Mouse (Mus musculus): ENCODE data around the gene Shisal2a. TPM values are rescaled to one million over a fixed set of nuclear protein-coding genes. Genes with fewer than 3 reads are reported as not detected.
A peak's percentile ranks its signal among the peaks of the same experiment; 100 is the strongest.
"Not testable (repeated sequence)": the region's sequence is repeated elsewhere in the genome, so short reads cannot be mapped to it uniquely, and the experiment has no call there.

Shisal2a gene
- polyA plus RNA-seq, 1 experiment, result not detected

DNA sequence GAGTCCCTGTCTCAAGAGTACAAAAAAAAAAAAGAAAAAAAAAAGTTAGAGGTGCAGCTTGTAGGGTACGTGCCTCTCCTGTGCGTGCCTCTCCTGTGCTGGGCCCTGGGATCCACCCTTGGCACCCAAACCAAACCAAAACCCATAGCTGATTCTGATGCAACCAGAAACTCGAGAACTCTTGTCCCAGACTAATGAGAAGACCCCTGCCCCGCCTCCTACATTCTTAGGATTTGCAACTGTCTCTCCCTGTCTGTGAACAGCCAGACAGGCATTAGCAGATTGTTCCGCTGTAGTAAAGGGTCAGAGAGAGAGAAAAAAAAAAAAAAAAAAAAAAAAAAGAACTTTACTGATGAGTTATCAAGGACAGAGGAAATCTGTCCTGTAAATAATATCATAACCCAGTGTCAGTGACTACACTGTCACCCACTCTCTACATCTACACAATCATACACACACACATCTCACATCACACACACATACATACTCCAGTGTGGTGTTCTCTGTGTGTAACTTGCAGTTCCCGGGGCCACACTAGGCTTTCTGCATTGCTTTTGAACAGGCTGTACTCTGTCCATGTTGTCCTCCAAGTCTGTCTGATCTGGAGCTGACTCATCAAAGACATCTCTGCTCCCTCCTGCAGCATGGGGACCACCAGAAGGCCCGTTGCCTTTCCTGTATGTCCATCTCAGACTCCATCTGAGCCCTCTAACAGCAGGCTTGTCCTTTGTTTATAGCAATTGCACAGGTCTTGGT lies 19.6 kb downstream of the Shisal2a start:
- Histone ChIP-seq H3K27ac (ENCODE audit: insufficient read depth, low read depth, low read length) (no peak overlapping the region), H3K4me3 (ENCODE audit: insufficient read depth, low read depth, low read length) (no peak overlapping the region), H3K4me1 (ENCODE audit: control insufficient read depth, insufficient read depth, low read length) (peaks cover 21% of the 10 kb centered on the region)
- WGBS, result 73% methylated on average over 7 of the region's 7 CpGs
- no peak for TF ChIP-seq CTCF (IDR thresholded peaks at IDR 0.05; ENCODE audit: insufficient read depth, low read depth, low read length)
- no peak for TF ChIP-seq POLR2A (IDR thresholded peaks at IDR 0.05; ENCODE audit: insufficient read depth, low read depth, low read length)

DNA sequence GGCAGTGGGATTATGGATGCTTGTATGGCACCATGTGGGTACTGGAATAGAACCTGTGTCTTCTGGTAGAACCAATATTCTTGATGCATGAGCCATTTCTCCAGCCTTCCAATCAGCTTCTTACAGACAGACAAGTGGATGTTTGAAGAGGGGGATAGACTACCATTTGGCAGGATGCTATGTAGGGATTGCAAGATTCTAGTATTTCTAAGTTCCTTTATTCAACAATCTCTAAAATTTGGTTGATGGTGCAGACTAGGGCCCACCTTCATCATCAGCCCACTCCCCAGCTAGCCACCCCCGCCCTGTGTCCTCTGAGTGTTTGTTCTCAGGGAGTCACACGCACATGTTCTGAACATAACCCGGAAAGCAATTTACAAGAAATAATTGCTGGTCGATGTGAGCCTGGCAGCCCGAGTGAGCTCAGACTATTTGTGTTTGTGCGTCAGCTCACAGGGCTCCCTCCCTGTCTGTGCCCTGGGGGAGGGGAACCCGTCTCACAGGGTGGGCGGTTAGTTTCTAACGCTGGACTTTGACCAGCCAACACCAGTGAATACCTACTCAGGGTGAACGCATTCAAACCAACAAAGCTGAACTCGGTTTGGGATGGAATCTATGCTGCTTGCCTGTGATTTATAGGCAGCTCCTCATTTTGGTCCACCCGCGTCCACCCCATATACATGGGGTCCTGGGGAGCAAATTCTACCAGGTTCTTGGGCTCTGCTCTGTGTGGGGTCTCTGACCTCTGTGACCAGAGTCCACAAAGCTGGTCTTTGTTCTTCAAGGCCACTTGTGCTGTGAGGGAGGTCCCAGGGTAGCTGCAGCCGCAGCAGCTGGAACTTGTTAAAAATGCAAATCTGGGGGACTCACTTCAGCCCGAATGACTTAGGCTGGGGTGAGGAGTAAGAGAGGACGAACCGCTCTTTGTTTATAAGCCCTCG lies 20.6 kb downstream of the Shisal2a start:
- no peak for TF ChIP-seq POLR2A (IDR thresholded peaks at IDR 0.05; ENCODE audit: insufficient read depth, low read depth, low read length)
- Histone ChIP-seq H3K4me3 (ENCODE audit: insufficient read depth, low read depth, low read length) (no peak overlapping the region), H3K4me1 (ENCODE audit: control insufficient read depth, insufficient read depth, low read length) (peaks cover 24% of the 10 kb centered on the region), H3K27ac (ENCODE audit: insufficient read depth, low read depth, low read length) (no peak overlapping the region)
- 19% methylated on average over 18 of the region's 18 CpGs for WGBS

DNA sequence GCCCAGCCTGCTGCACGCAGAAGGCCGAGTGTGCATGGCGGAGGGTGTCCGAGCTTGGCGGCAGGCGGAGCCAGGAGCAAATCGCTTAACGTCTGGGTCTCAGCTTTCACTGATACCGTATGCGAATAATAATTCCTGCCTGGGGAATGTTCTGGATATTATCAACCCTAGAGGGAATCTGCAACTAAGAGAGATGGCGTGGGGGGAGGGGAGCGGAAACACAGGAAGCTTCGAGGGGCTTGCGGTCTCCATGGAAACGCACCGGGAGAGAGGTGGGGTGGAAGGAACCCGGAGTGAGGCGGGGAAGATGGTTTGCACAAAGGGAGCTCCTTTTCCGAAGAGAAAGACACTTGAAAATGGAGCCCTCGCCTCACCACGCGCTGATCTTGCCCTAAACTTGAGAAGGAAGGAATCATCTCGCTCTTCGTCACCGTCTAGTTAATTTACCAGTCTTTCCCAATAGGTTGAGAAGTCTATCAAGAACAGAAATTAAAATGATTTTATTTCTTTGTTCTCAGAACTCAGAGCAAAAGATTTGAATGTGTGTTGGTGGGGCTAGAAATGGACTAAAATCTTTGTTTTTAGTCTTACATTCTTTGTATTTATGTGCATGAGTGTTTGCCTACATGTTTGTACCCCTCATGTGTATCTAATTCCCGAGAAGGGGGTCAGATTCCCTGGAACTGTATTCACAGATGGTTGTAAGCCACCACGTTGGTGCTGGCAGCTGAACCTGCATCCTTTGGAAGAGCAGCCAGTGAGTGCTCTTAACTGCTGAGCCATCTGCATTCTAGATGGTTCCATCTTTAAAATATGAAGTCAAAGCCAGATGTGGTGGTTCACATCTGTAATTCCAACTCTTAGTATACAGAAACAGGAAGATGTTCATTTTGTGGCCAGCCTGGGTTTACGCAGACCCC lies 22.8 kb downstream of the Shisal2a start:
- Histone ChIP-seq H3K4me3 (ENCODE audit: insufficient read depth, low read depth, low read length) (peak overlapping the region; percentile 29), H3K27ac (ENCODE audit: insufficient read depth, low read depth, low read length) (peak overlapping the region; percentile 81), H3K4me1 (ENCODE audit: control insufficient read depth, insufficient read depth, low read length) (peaks cover 24% of the 10 kb centered on the region)
- no peak for TF ChIP-seq CTCF (IDR thresholded peaks at IDR 0.05; ENCODE audit: insufficient read depth, low read depth, low read length)
- WGBS, result 11% methylated on average over 28 of the region's 28 CpGs

DNA sequence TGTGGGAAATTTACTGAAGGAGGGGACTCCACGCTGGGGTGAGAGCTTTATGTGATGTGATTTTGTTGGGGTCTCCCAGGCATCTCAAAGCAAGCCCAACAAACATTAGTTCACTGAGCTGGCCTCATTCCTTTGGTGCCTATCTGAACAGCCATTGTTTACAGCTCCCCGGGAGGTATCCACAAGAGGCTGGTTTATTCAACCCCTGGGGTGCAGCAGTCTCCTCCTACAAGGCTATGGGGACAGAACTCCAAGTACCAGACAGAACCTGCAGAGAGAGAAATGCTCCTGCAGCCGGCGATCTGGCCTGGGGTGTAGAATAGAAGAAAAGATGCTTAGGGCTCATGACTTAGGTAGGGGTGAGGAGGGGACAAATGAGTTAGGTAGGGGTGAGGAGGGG lies 24.7 kb downstream of the Shisal2a start:
- WGBS, result 25% methylated on average over 4 of the region's 4 CpGs
- H3K4me1 ChIP-seq (ENCODE audit: control insufficient read depth, insufficient read depth, low read length), result peaks cover 19% of the 10 kb centered on the region
- H3K27ac ChIP-seq (ENCODE audit: insufficient read depth, low read depth, low read length), result no peak overlapping the region
- TF ChIP-seq CTCF (IDR thresholded peaks at IDR 0.05; ENCODE audit: insufficient read depth, low read depth, low read length) (no peak), POLR2A (IDR thresholded peaks at IDR 0.05; ENCODE audit: insufficient read depth, low read depth, low read length) (no peak)
- no peak overlapping the region for H3K4me3 ChIP-seq (ENCODE audit: insufficient read depth, low read depth, low read length)

- Histone ChIP-seq H3K27ac (ENCODE audit: insufficient read depth, low read depth, low read length) (no peak overlapping the region), H3K4me3 (ENCODE audit: insufficient read depth, low read depth, low read length) (no peak overlapping the region), H3K4me1 (ENCODE audit: control insufficient read depth, insufficient read depth, low read length) (peaks cover 10% of the 10 kb centered on the region)
- 93% methylated on average over 8 of the region's 8 CpGs for WGBS
- TF ChIP-seq CTCF (IDR thresholded peaks at IDR 0.05; ENCODE audit: insufficient read depth, low read depth, low read length) (no peak), POLR2A (IDR thresholded peaks at IDR 0.05; ENCODE audit: insufficient read depth, low read depth, low read length) (no peak)
These were observed 25.7 kb downstream of the Shisal2a start for GRCm38 (mm10) chr4:108357458-108357857.

DNA sequence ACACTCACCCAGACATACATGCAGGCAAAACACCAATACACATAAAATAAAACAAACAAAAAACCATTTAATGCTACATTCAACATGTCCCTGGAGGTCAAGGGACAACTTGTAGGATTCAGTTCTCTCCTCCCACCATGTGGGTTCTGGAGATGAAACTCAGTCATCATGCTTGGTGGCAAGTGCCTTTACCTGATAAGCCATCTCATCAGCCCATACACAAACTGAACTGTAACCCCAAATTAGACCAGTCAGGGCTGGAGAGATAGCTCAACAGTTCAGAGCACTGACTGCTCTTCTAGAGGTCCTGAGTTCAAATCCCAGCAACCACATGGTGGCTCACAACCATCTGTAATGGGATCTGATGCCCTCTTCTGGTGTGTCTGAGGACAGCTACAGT lies 29.6 kb downstream of the Shisal2a start:
- not testable (repeated sequence) for H3K27ac ChIP-seq (ENCODE audit: insufficient read depth, low read depth, low read length); H3K4me3 ChIP-seq (ENCODE audit: insufficient read depth, low read depth, low read length); H3K4me1 ChIP-seq (ENCODE audit: control insufficient read depth, insufficient read depth, low read length)

DNA sequence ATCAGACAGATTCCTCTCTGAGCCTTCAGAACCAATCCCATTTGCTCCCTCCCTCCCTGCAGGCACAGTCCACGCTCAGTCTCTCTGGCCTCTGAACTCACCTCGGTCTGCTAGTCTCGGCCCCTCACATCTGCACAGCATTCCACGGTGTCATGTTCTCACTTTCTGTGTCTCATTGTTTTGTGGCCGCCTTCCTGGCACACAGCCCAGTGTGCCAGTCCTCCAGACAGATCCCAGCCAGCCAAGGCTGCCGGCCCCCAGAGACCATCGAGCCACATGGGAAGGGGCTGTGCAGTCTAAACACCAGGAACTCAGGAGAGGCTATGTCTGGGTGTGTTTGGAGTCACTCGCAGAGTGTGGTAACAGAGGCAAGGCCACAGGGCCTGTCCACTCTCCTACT lies 32.3 kb downstream of the Shisal2a start:
- H3K4me3 ChIP-seq (ENCODE audit: insufficient read depth, low read depth, low read length), result no peak overlapping the region
- no peak for TF ChIP-seq CTCF (IDR thresholded peaks at IDR 0.05; ENCODE audit: insufficient read depth, low read depth, low read length)
- no peak for TF ChIP-seq POLR2A (IDR thresholded peaks at IDR 0.05; ENCODE audit: insufficient read depth, low read depth, low read length)
- H3K4me1 ChIP-seq (ENCODE audit: control insufficient read depth, insufficient read depth, low read length), result peaks cover 4% of the 10 kb centered on the region
- 20% methylated on average over 8 of the region's 8 CpGs for WGBS
- H3K27ac ChIP-seq (ENCODE audit: insufficient read depth, low read depth, low read length), result no peak overlapping the region

DNA sequence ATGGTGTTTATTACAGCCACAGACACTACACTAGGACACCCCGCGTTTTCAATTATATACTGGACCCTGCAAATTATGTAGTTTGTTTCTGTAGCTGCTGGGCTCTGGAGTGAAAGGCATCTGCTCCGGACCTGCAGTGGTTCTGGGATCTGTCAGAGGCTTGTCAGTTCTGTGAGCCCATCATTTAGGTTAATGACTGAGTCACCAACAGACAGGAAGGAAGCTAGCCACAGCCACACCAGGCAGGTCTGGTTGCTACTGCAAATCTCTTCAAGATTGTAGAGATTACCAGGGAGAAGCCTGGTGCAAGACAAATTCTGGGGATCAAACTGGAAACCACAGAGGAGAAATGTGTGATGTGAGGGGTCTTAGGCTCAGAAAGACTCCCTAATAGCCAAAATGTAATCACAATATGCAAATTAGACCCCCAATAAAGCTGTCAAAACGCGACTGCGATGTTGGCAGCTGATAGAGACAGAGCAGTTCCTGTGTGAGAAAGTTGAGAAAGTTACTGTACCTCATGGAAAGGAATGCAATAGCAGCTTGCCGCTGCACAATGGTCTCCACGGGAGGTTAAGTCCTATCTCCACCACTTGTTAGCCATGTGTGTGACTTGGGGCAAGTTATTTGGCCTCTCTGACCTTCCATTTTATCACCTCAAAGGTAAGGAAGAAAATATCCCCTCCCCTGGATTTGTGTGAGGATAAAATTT lies 33.2 kb downstream of the Shisal2a start:
- no peak overlapping the region for H3K27ac ChIP-seq (ENCODE audit: insufficient read depth, low read depth, low read length)
- TF ChIP-seq CTCF (IDR thresholded peaks at IDR 0.05; ENCODE audit: insufficient read depth, low read depth, low read length), result no peak
- no peak for TF ChIP-seq POLR2A (IDR thresholded peaks at IDR 0.05; ENCODE audit: insufficient read depth, low read depth, low read length)
- peaks cover 4% of the 10 kb centered on the region for H3K4me1 ChIP-seq (ENCODE audit: control insufficient read depth, insufficient read depth, low read length)
- 49% methylated on average over 8 of the region's 8 CpGs for WGBS
- H3K4me3 ChIP-seq (ENCODE audit: insufficient read depth, low read depth, low read length), result no peak overlapping the region
